Mouse (Mus musculus) megakaryocyte, embryonic 14.5 days (primary cell): ENCODE measurements at regions not wholly inside any gene's neighbourhood (a gene's known extent, or its start where the extent isn't known, plus 50 kb on each side); places are given as distances from the start of the nearest gene placed in this dataset.

Experiments
- FLI1 ChIP-seq: IDR thresholded peaks from 2 replicates; pipeline ENCODE4 v1.6.1; 2012; ENCODE audit warnings: low read length, inconsistent platforms, mixed read lengths
- GATA1 ChIP-seq: IDR thresholded peaks from 3 replicates; pipeline ENCODE4 v1.6.1; 2012; ENCODE audit warnings: mixed read lengths, low read length, inconsistent platforms, borderline replicate concordance

DNA sequence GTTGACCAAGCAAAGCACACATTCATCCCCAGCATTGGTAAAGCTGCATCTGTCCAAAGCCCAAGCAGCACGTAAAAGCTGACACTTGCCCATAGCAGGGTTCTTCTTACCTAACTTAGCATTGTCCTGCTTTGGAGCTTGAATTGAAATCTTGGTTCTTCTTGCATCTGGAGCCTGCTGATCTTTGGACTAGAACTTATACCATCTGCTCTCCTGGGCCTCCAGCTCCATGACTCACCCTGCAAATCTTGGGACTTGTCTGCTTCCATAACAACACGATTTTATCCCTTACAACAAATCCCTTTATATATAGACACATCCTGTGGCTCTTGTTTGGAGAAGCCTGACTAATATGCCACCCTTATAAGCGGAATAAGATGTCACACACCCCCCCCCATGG, 74.1 kb upstream of the Slc22a23 start:
- TF ChIP-seq GATA1 (no peak), FLI1 (no peak)
